ENCODE assay signal across 9 mouse cellular contexts in the genomic region with DNA sequence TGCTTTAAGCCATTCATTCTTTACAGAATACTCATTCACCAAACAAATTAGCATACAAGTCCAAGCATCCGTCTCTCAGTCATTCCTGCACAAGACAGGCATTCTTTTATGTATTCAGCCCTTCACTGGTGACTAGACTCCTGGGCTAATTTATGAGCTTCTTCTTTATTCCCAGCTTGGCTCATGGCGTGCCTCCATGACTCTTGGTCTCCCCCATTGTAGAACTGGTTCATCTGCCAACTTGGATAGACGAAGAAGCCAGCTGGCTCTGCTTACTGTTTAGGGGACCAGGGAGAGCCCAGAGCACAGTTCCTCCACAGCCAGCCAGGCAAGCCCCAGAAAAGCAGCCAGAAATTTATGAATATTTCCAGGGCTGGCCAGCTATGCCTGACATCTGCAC.
DNase-seq lines count a peak whose midpoint lies in the region; ATAC-seq and TF ChIP-seq lines count a peak whose summit lies in the region.
"Had no signal": no experiment of that assay in that cellular context is flagged by ENCODE, and none has a peak within 500 bp of the region (broad histone marks: within the 10 kb centered on the region; RNA-seq: fewer than 3 reads in every experiment).

No protein-coding gene starts in this region.

- no peak overlapping the region for H3K9ac ChIP-seq in liver, adult 2 months (ENCODE audit: low read depth, low read length)
- no peak overlapping the region for H3K9ac ChIP-seq in liver, embryonic 11.5 days (ENCODE audit: low read depth, low read length)
- H3K9ac ChIP-seq: heart, embryonic 15.5 days had no signal

- H3K4me2 ChIP-seq in liver, embryonic 11.5 days, result no peak overlapping the region
- H3K4me2 ChIP-seq: heart, embryonic 15.5 days had no signal

- no peak overlapping the region for H3K27ac ChIP-seq in liver, adult 2 months (replicated peaks; ENCODE audit: insufficient read depth, low read depth, low read length)
- no peak overlapping the region for H3K27ac ChIP-seq in liver, embryonic 11.5 days (ENCODE audit: low read depth, low read length)
- H3K27ac ChIP-seq: heart, embryonic 15.5 days had no signal

- H3K27me3 ChIP-seq in liver, adult 2 months (ENCODE audit: control insufficient read depth, insufficient read depth, low read length), result no peaks in the 10 kb centered on the region
- H3K27me3 ChIP-seq in liver, embryonic 11.5 days (replicated peaks; ENCODE audit: control insufficient read depth, insufficient read depth, low read length), result no peaks in the 10 kb centered on the region
- H3K27me3 ChIP-seq: heart, embryonic 15.5 days had no signal

- TF ChIP-seq CTCF in liver, adult 2 months (IDR thresholded peaks at IDR 0.05; ENCODE audit: low read depth, low read length), result no peak

- no peak for ATAC-seq in liver, embryonic 11.5 days (replicated peaks; ENCODE audit: low FRiP score)
- no peak for ATAC-seq in granulocyte monocyte progenitor cell, adult 5-6 weeks (replicated peaks; ENCODE audit: poor library complexity, severe bottlenecking)

- H3K9me3 ChIP-seq in liver, embryonic 11.5 days (ENCODE audit: control insufficient read depth, low read length), result no peaks in the 10 kb centered on the region
- H3K9me3 ChIP-seq: heart, embryonic 15.5 days had no signal

- no peak for TF ChIP-seq POLR2A in liver, adult 2 months (IDR thresholded peaks at IDR 0.05; ENCODE audit: extremely low read depth, insufficient read depth, low read length)

- H3K79me2 ChIP-seq in liver, adult 2 months (ENCODE audit: control insufficient read depth, insufficient read depth, low read length), result no peaks in the 10 kb centered on the region

- no peaks in the 10 kb centered on the region for H3K4me1 ChIP-seq in liver, adult 2 months (ENCODE audit: control insufficient read depth, insufficient read depth, low read length)
- H3K4me1 ChIP-seq in liver, embryonic 11.5 days (replicated peaks; ENCODE audit: control insufficient read depth, insufficient read depth, low read length), result no peaks in the 10 kb centered on the region

- DNase-seq in liver, adult 2 months (ENCODE audit: extremely low read depth, low read depth, low spot score), result peak; percentile 20
- DNase-seq in liver, embryonic 11.5 days (ENCODE audit: low spot score), result no peak
- peak; percentile 24 to 37 for DNase-seq in cerebellum, adult 18-20 months
- peak; percentile 81 for DNase-seq in gastrocnemius, postnatal 25 days
- DNase-seq in layer of hippocampus, adult 9-11 months, result peak; percentile 25
- DNase-seq in testis, postnatal 10 days (ENCODE audit: low spot score), result peak; percentile 28
- no peak for DNase-seq in thymus, postnatal 14 days

- 72% methylated on average over 3 of the region's 3 CpGs for WGBS in liver, adult 2 months
- WGBS in liver, embryonic 11.5 days, result 85% methylated on average over 3 of the region's 3 CpGs

- H3K4me3 ChIP-seq in liver, adult 2 months (ENCODE audit: insufficient read depth, low read depth, low read length), result no peak overlapping the region
- no peak overlapping the region for H3K4me3 ChIP-seq in liver, embryonic 11.5 days (ENCODE audit: low read depth, low read length)
- H3K4me3 ChIP-seq: heart, embryonic 15.5 days had no signal

- no peaks in the 10 kb centered on the region for H3K36me3 ChIP-seq in liver, adult 2 months (ENCODE audit: control insufficient read depth, insufficient read depth, low read length)
- no peaks in the 10 kb centered on the region for H3K36me3 ChIP-seq in liver, embryonic 11.5 days (ENCODE audit: control insufficient read depth, insufficient read depth, low read length)
- H3K36me3 ChIP-seq: heart, embryonic 15.5 days had no signal

Comparison
In these comparisons a context has a peak if more than half of its experiments do, and no peak if none do; other contexts are left out.
1. DNase-seq: peak in liver, adult 2 months (single experiment), cerebellum, adult 18-20 months (2 of 2), gastrocnemius, postnatal 25 days (single experiment), layer of hippocampus, adult 9-11 months (single experiment) and testis, postnatal 10 days (single experiment); none in liver, embryonic 11.5 days (single experiment) and thymus, postnatal 14 days (single experiment).